Mouse (Mus musculus): ENCODE results near the gene Dbf4.

Gene Dbf4

DNA sequence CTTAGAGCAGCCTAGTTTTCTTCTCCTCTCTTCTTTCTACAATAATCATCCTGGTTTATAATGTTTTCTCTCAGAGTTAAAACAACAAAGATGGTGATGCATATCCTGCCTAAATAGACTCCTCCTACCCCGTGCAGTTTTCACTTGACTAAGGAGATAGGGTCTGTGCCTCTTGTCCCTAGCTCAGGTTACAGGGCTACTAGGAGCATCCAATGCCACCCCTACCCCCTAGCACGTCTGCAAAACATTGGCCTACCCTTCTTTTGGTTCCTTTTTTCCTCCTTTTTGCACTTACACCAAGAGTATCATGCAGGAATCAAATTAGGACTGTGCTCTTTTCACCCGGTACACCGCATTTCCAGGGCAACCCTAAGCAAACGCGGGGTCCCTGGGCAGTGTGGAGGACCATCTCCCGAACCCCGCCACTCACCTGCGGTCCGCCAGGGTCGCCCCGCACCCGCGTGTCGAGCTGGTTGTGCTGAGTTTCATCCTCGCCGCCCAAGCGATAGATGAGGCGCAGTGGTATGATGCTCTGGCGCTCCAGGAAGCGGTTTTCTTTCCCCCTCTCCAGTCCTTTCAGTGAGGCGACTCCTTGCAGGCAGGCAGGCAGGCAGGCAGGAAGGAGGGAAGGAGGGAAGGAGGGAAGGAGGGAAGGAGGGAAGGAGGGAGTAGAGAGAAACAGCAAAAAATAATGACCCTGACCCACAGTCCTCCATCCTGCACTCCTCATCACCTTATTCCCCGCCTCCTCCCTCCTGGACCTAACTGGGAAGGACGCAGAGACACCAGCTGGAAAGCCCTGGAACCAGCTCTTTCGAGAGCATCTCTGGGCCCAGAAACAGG lies 55.5 kb downstream of the Dbf4 start:
- peak; percentile 70 to 71 for DNase-seq (ENCODE audit: low spot score in 2 of 2)

DNA sequence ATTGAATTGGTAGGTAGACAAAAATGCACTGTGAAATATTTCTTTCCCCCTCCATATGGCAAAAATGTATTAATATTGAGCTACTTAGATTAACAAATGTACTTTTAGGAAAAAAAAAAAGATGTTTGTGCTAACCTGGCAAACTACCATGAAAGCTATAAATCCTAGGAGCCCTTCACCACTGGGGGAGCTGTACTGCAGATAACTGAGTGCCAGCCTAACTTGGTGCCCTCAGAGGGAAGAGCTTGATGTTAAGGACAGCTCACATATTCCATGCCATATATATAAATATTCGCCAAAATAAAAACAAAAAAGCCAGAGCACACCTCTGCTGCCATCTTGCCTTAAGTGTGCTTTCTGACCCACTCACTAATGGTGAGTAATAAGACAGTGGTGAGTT lies 60.2 kb downstream of the Dbf4 start:
- DNase-seq (ENCODE audit: low spot score in 2 of 2), result no peak

DNA sequence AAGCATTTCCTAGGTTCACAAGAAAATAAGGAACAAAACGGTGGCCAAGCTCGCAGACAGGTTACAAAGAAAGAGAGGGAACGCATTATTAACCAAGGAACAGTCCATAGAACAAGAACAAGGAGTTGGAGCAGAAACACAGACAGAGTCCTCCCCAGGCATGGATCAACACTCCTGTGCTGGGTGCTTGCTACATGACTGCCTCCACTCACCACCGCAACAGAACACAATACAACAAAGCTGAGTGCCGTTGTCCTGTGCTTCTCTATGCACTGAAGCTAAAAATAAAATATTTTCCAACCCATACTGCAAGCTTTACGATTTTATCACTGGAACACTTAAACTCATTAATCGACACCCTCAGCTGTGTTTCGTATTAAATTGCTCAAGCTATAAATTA lies 64.8 kb downstream of the Dbf4 start:
- no peak for DNase-seq (ENCODE audit: low spot score in 2 of 2)

DNA sequence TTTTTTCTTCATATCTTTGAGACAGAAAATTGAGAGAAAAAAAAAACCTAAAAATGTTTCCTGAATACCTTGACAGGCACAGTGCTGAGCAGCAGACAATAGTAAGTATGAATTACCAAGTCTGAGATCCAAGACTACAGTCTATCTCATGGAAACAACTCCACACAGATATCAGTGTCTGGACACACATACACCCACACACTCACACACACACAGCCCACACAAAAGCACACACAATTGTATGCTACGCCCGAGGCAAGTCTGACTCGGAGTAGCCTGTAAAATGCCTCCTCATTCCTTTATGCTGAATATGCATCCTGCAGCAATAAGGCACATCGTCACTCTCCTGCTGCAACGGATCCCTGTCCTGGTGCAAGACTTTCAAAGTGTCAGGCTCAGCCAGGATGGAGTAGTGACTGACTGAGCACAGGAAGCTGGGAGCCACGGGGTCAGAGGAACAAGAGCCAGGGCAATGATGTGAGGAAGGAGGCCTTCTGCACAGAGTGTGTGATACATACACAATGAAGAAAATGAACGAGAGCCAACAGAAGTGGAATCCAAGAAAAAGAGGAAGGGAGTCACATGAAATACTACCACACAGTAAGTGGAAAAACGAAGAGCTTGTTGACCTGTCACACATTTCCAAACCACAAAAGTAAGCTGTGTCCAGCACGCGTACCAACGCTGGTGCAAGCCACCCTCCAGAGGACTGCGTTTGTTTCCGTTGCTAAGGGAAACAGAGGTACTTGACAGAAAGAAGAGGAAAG lies 65.4 kb downstream of the Dbf4 start:
- DNase-seq (ENCODE audit: low spot score in 2 of 2), result no peak

DNA sequence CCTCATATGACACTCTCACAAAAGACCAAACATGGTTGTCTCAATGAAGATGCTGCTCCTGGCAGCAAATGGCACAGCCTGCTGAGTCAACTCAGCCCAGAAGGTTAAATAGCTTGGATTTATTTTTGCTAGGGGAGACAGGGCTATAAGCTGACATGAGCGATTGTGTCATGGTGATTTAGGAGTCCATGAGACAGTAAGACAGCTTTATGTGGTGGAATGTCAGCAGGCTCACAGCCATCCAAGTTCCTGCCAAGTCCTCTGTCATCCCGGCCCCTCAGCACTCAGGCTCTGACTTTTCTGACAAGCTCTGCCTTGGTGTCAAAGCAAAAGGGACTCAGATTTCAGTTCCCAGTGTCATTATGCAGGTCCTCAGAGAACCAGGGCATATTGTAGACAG lies 66.2 kb downstream of the Dbf4 start:
- DNase-seq (ENCODE audit: low spot score in 2 of 2), result no peak

DNA sequence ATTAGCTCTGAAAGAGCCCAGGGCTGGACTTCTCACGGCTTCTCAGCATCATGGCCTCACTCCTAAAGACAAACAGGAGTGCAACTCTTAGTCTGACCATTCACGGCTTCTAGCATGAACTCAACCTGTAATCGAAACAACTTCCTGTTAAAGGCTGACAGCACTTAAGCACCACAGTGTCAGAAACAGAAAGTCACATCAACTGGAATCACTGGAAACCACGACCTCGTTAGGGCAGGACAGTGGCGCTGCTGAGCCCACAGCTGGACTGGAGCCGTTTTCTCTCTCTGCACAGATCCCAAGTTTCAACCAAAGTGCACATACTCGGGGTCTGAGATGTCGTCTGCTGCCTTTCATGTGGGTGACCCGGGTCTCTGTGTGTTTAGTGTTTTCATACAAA lies 73.0 kb downstream of the Dbf4 start:
- DNase-seq (ENCODE audit: low spot score in 2 of 2), result no peak
